Mouse (Mus musculus) forebrain, embryonic 16.5 days (tissue): ENCODE data around the gene Ndel1. TPM values are rescaled to one million over a fixed set of nuclear protein-coding genes. Genes with fewer than 3 reads are reported as not detected.

Source experiments
- ATAC-seq: fragments of 200-750 bp; cut with Nextera tagmentation; 2 replicates; pipeline ENCODE4 v1.8.0; 2017; ENCODE audit warnings: mild to moderate bottlenecking, moderate library complexity
- H3K27ac ChIP-seq: fragments of 300-500 bp; sonication (generic); 2 replicates; pipeline ENCODE4 v1.5.1; 2014; ENCODE audit warnings: low read length, control low read depth
- H3K27me3 ChIP-seq: fragments of 300-500 bp; sonication (generic); replicated peaks from 2 replicates; pipeline ENCODE4 v1.6.1; 2014; ENCODE audit warnings: low read length; ENCODE audit not compliant: control insufficient read depth, insufficient read depth
- H3K36me3 ChIP-seq: fragments of 300-500 bp; sonication (generic); 2 replicates; pipeline ENCODE4 v1.6.1; 2014; ENCODE audit not compliant: control insufficient read depth, insufficient read depth
- H3K4me1 ChIP-seq: fragments of 300-500 bp; sonication (generic); replicated peaks from 2 replicates; pipeline ENCODE4 v1.6.1; 2014; ENCODE audit warnings: low read length; ENCODE audit not compliant: control insufficient read depth, insufficient read depth
- H3K4me2 ChIP-seq: fragments of 300-500 bp; sonication (generic); 2 replicates; pipeline ENCODE4 v1.6.1; 2014; ENCODE audit warnings: mild to moderate bottlenecking, low read length, control low read depth
- H3K4me3 ChIP-seq: fragments of 300-500 bp; sonication (generic); replicated peaks from 2 replicates; pipeline ENCODE4 v1.5.1; 2014; ENCODE audit warnings: mild to moderate bottlenecking, low read length, control low read depth
- H3K9ac ChIP-seq: fragments of 300-500 bp; sonication (generic); replicated peaks from 2 replicates; pipeline ENCODE4 v1.6.1; 2014; ENCODE audit warnings: low read depth, low read length, control low read depth
- H3K9me3 ChIP-seq: fragments of 300-500 bp; sonication (generic); 2 replicates; pipeline ENCODE4 v1.6.1; 2016; ENCODE audit warnings: low read length; ENCODE audit not compliant: control insufficient read depth
- WGBS: fragments of 180-500 bp; shearing (Covaris S2); extraction: QIAGEN DNeasy Blood & Tissue Kit; methylation state at CpG from one replicate; pipeline ENCODE4 v1.1.7; 2014; 5-methylcytosine and 5-hydroxymethylcytosine counted together
- polyA plus RNA-seq: library from polyadenylated mRNA; unstranded; fragments of >200 nt; fragmentation: Nextera tagmentation; extraction: Ambion mirVana; gene quantifications from 2 replicates; pipeline ENCODE4 v1.2.1, GENCODE M21; 2015

The Ndel1 gene
- polyA plus RNA-seq, 1 experiment from 2014 or later: 100 TPM

DNA sequence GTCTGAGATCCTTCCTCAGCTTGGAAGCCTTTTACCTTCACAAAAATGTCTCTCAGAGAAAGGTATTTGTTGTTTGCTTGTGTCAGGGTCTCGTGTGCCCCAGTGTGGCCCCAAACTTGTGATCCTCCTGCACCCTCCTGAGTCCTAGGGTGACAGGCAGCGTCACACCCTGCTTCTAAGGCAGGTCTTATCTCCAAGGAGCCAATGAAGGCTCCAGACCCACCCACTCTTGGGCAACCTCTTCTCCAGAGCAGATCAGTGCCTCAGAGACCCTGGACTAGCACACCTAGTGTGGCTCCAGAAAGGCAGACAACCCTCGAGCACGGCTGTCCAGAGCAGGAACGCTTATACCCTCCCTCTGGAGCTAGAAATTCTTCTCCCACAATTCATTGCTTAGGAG is 12.7 kb upstream of the Ndel1 start:
- H3K4me2 ChIP-seq: no peak overlapping the region
- no peaks in the 10 kb centered on the region for H3K27me3 ChIP-seq
- H3K36me3 ChIP-seq: no peaks in the 10 kb centered on the region
- H3K4me1 ChIP-seq: no peaks in the 10 kb centered on the region
- no peak for ATAC-seq
- H3K27ac ChIP-seq: no peak overlapping the region
- no peak overlapping the region for H3K9ac ChIP-seq
- H3K4me3 ChIP-seq: no peak overlapping the region
- H3K9me3 ChIP-seq: no peaks in the 10 kb centered on the region
- WGBS: 78% methylated on average over 5 of the region's 5 CpGs

DNA sequence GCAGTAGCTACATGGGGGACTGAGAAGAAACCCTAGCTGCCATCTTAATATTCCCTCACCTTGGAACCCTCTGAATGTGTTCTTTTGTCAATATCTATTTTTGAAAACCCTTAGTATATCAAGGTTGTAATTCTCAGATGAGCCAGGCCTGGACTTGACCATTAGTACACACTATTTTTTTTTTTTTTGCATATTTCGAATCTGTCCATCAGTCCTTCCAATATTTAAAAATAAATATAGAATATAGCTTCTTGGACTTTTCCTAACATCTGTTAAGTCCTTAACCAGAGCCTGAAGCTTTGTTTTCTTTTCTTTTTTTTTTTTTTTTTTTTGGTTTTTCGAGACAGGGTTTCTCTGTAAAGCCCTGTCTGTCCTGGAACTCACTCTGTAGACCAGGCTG is 12.2 kb upstream of the Ndel1 start:
- H3K9me3 ChIP-seq: no peaks in the 10 kb centered on the region
- H3K4me3 ChIP-seq: no peak overlapping the region
- H3K36me3 ChIP-seq: no peaks in the 10 kb centered on the region
- H3K4me2 ChIP-seq: no peak overlapping the region
- no peaks in the 10 kb centered on the region for H3K4me1 ChIP-seq
- no peak for ATAC-seq
- no peaks in the 10 kb centered on the region for H3K27me3 ChIP-seq
- no peak overlapping the region for H3K9ac ChIP-seq
- no peak overlapping the region for H3K27ac ChIP-seq
- WGBS: 92% methylated on average over 2 of the region's 2 CpGs

DNA sequence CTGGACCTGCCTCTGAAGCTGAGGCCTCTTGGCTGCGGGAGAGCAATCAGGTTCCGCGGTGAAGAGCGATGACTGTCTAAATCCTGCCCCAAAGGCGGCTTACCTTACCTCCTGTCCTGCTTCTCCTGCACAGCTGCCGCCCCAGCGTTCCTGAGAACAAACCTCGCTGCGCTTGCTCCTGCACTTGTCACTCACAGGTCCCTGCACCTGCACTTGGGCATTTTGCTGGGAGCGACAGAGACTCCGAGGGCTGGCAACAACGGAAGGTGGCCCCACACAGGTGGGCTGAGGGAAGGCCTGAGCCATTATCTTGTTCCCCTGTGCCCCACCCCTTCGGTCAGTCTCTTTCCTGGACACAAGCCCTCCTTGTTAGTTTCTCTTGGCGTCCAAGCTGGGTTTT is 10.4 kb upstream of the Ndel1 start:
- no peak overlapping the region for H3K4me2 ChIP-seq
- 20% methylated on average over 14 of the region's 14 CpGs for WGBS
- H3K4me1 ChIP-seq: no peaks in the 10 kb centered on the region
- no peaks in the 10 kb centered on the region for H3K9me3 ChIP-seq
- H3K27ac ChIP-seq: no peak overlapping the region
- ATAC-seq: no peak
- no peaks in the 10 kb centered on the region for H3K27me3 ChIP-seq
- no peak overlapping the region for H3K9ac ChIP-seq
- H3K36me3 ChIP-seq: no peaks in the 10 kb centered on the region
- no peak overlapping the region for H3K4me3 ChIP-seq

DNA sequence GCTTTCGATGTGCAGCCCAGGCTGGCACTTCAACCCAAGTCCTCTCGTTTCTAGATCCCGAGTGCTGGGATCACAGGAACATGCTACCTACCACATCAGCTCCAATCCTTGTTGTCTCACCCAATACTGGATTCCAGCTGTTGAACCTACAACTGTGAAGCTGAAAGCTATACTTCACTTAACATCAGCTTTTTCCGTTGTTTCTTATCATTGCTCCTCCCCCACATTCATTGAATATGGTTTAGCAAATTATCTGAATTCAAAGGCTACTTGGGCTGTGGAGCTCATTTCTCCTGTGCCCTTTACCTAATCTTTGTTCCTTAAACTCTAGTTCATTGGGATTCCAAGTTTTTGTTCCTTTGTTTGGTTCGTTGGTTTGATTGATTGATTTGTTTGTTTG is 7.2 kb upstream of the Ndel1 start:
- H3K4me2 ChIP-seq: no peak overlapping the region
- WGBS: 88% methylated on average over 5 of the region's 5 CpGs
- H3K27ac ChIP-seq: no peak overlapping the region
- no peak overlapping the region for H3K4me3 ChIP-seq
- no peaks in the 10 kb centered on the region for H3K27me3 ChIP-seq
- no peak overlapping the region for H3K9ac ChIP-seq
- H3K9me3 ChIP-seq: no peaks in the 10 kb centered on the region
- no peak for ATAC-seq
- H3K36me3 ChIP-seq: no peaks in the 10 kb centered on the region
- H3K4me1 ChIP-seq: no peaks in the 10 kb centered on the region

DNA sequence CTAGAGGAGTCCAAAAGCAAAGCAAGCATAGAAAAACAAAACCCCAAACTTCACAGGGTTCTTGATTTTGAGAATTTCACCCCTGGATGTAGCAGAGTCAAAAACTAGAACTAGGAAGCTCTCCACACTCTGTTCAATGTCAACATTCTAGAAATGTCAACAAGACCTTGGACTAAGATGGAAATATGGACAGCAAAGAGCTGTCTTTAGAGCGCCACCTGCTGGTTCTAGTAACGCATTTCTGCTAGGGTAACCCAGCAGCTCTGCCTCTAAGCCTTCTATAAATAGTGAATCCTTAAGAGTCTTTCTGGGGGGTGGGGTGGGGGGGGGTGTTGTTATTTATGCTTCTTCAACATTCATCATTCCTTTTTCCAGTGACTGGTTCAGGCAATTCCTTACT is 3.2 kb upstream of the Ndel1 start:
- H3K4me1 ChIP-seq: no peaks in the 10 kb centered on the region
- no peaks in the 10 kb centered on the region for H3K36me3 ChIP-seq
- H3K4me2 ChIP-seq: no peak overlapping the region
- no peak for ATAC-seq
- 0% methylated on average over 2 of the region's 2 CpGs for WGBS
- no peaks in the 10 kb centered on the region for H3K9me3 ChIP-seq
- H3K9ac ChIP-seq: no peak overlapping the region
- H3K27ac ChIP-seq: no peak overlapping the region
- no peak overlapping the region for H3K4me3 ChIP-seq
- H3K27me3 ChIP-seq: no peaks in the 10 kb centered on the region

DNA sequence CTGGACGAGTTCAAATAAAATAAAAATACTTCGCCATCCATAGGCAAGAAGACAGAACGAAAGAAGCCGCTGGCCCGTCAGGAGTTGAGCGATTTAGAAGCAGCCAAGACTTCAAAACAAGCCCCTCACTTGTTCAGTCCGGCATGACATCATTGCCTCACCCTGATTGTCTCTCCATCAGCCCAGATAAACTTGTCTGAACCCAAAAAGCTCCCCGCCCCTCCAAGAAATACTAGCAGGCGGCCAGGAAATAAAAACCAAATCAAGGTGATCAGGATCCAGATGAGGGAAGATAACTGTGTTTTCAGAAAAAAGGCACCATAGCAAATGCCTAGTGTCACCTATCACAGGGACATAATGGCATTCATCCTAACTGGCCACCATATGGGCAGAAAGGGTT is 381 bp downstream of the Ndel1 start:
- Histone ChIP-seq H3K27me3 (no peaks in the 10 kb centered on the region), H3K9me3 (no peaks in the 10 kb centered on the region), H3K27ac (no peak overlapping the region), H3K36me3 (no peaks in the 10 kb centered on the region), H3K9ac (no peak overlapping the region), H3K4me1 (no peaks in the 10 kb centered on the region), H3K4me2 (no peak overlapping the region), H3K4me3 (no peak overlapping the region)
- WGBS: 78% methylated on average over 9 of the region's 9 CpGs
- no peak for ATAC-seq

DNA sequence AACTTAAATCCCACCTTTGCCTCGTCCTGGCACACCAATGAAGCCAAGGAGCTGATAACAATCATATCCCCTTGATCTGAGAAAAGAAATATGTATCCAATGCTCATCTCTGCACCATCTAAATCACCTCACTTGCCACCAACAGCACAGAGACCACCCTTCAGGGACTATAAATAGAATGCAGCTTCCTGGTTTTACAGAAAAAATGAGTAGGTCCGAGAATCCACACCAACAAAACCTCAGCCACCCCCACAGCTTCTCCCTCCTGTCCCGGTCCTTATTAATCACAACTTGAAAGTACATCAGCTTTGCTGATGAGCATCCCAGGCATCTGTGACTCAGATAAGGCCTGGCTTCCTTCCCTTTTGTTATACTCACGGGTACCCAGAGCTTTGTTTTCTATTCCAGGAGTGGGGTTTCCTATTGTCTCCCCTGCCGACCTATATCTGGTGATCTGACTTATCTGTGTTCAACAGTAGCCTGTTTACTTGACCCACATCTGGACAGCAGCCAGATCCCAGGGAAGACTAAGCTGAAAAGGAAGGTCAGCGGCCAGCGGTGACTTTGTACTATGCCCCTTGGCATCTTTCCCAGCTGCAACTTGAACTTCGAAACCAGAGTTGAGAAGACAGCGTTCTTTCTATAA is 7.0 kb downstream of the Ndel1 start:
- no peak for ATAC-seq
- Histone ChIP-seq H3K4me3 (no peak overlapping the region), H3K36me3 (no peaks in the 10 kb centered on the region), H3K4me1 (no peaks in the 10 kb centered on the region), H3K9ac (no peak overlapping the region), H3K4me2 (no peak overlapping the region), H3K27me3 (no peaks in the 10 kb centered on the region), H3K9me3 (no peaks in the 10 kb centered on the region), H3K27ac (no peak overlapping the region)
- 63% methylated on average over 9 of the region's 9 CpGs for WGBS

DNA sequence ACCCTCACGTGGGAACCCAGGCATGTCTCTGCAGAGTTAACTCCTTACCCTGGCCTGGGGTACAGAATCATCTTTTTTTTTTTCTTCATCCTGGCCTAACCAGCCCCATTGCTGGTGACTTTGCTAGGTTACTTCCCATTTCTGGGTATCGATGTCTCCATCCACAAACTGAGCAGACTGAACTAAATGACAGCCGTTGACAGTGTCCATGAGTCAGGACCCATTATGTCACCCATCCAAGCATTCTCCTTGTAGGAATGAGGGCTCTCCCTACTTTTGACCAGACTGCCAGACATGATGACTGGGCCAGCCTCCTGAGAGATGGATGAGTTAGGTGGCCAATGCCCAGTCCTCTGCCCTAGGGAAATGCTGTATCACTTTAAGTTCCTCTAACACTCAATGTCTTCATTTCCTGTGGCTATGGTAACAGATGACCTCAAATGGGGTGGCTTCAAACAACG is 8.0 kb downstream of the Ndel1 start:
- Histone ChIP-seq H3K27me3 (no peaks in the 10 kb centered on the region), H3K9me3 (no peaks in the 10 kb centered on the region), H3K4me1 (no peaks in the 10 kb centered on the region), H3K4me3 (no peak overlapping the region), H3K4me2 (no peak overlapping the region), H3K36me3 (no peaks in the 10 kb centered on the region), H3K9ac (no peak overlapping the region), H3K27ac (no peak overlapping the region)
- 76% methylated on average over 4 of the region's 4 CpGs for WGBS
- ATAC-seq: no peak

DNA sequence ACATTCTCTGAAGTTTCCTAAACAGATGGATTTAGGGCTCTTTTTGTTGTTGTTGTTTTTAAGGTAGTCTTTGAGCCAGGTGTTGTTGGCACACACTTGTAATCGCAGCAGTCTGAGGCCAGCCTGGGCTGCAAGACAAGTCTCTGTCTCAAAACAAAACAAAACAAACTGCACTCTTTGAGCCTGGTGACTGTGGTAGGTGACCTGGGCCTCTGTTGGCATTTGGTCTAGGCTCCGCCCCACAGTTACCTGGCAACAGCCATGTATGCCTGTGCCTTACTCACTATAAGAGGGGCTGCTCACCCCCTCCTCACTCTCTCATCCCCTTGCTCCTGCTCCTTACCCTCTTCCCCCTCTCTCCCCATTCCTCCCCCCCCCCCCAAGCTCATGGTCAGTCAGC is 9.4 kb downstream of the Ndel1 start:
- Histone ChIP-seq H3K4me2 (no peak overlapping the region), H3K9ac (no peak overlapping the region), H3K9me3 (no peaks in the 10 kb centered on the region), H3K36me3 (no peaks in the 10 kb centered on the region), H3K27ac (no peak overlapping the region), H3K4me3 (no peak overlapping the region), H3K27me3 (no peaks in the 10 kb centered on the region), H3K4me1 (no peaks in the 10 kb centered on the region)
- ATAC-seq: no peak
- 71% methylated on average over 2 of the region's 2 CpGs for WGBS
